Mouse (Mus musculus): ENCODE measurements at regions not wholly inside any gene's neighbourhood (a gene's known extent, or its start where the extent isn't known, plus 50 kb on each side); places are given as distances from the start of the nearest gene placed in this dataset.
A peak's percentile ranks its signal among the peaks of the same experiment; 100 is the strongest.

DNA sequence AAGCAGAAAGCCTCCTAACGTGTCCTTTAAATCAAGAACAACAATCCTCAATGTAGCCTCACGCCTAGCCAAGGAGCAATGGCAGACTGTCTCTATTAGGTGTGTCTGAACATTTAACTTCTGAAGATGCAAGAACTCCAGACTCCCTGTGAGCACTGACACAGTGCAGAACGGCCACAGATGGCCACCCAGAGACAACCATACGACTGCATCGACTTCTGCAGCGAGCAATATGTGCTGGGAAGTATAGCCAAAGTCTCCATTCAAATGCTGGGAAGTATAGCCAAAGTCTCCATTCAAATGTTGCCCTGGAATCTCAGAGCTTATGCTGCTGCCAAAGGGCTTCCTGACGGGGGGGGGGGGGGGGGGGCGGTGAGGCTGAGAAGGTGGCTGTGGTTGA lies 463.5 kb downstream of the Efna5 start:
- no peak for DNase-seq (ENCODE audit: extremely low read depth, low read depth, low spot score)

GRCm38 (mm10) chr17:62415152-62415551 lies 466.0 kb downstream of the Efna5 start:
- DNase-seq (ENCODE audit: extremely low read depth, low read depth, low spot score), result peak; percentile 96

DNA sequence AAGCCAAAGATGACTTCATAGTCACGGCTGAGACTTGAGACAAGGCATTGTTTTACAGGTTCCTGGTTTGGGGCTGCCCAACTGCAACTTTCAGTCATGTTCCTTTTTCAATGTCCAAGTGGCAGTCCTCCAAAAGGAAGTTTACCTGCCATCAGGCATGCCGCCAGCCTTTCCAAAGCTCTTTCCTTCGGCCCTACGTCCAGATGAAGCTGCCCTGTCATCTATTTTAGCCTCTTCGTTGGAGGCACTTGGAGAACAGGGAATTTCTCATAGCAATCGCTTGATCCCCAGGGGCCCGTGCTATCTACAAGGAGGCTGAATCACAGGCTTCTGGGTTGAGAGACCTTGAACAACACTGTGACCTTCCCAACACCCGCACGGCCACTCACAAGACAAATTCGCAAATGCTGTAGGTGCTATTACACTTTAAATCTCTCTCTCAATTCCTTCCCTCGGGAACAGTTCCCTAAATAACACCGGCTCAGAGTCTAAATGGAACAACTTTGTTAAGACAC lies 468.4 kb downstream of the Efna5 start:
- peak; percentile 51 for DNase-seq (ENCODE audit: extremely low read depth, low read depth, low spot score)

GRCm38 (mm10) chr17:62403739-62404138 lies 477.4 kb downstream of the Efna5 start:
- no peak for DNase-seq (ENCODE audit: extremely low read depth, low read depth, low spot score)

GRCm38 (mm10) chr17:62393355-62394006 lies 487.6 kb downstream of the Efna5 start:
- DNase-seq (ENCODE audit: extremely low read depth, low read depth, low spot score), result no peak

DNA sequence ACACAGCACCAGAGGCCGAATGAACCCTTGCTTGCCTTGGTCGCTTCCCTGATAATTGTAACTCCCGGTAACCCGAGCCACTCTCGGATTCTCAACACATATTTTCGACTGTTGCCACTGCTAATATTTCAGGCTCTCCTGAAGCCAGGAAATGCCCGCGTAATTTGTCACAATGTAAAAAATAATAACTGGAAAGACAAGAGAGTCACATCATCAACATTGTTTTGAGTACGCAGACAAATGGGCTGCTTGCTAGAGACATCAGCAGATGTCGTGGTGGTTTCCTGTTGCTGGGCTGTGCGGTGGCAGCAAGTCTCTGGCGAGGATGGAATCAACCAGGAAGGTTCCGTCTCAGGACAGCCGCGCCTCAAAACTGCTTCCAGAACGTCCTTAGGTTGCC lies 497.1 kb downstream of the Efna5 start:
- DNase-seq (ENCODE audit: extremely low read depth, low read depth, low spot score), result no peak

DNA sequence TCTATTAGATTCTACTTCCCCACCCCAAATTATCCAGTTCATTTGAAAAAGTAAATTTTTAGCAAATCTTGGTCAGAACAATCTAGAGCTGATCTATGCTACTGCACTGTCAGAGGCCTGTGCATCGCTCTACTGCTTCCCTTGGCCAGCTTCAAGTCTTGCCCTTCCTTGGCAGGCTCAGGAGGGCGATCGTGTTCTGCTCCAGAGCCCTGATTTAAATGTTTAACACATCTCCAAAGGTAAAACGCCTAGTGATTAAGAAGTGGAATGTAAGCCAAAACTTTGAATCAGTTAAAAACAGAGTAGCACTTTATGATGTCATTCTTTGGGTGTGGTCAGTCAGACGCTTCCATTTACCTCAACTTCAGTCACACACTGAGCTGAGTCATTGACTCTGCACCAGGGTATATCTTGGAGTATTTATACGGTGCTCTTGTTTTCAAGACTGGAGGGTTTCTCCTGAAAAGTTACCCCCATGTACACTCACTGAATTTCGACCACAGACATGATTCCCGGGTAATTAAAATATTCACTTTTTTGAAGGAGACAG lies 502.2 kb downstream of the Efna5 start:
- DNase-seq (ENCODE audit: extremely low read depth, low read depth, low spot score), result no peak

- DNase-seq (ENCODE audit: extremely low read depth, low read depth, low spot score), result peak; percentile 7
These were observed 512.0 kb downstream of the Efna5 start for GRCm38 (mm10) chr17:62369100-62369499.

- DNase-seq (ENCODE audit: extremely low read depth, low read depth, low spot score), result no peak
These were observed 513.2 kb downstream of the Efna5 start for GRCm38 (mm10) chr17:62367937-62368336.

DNA sequence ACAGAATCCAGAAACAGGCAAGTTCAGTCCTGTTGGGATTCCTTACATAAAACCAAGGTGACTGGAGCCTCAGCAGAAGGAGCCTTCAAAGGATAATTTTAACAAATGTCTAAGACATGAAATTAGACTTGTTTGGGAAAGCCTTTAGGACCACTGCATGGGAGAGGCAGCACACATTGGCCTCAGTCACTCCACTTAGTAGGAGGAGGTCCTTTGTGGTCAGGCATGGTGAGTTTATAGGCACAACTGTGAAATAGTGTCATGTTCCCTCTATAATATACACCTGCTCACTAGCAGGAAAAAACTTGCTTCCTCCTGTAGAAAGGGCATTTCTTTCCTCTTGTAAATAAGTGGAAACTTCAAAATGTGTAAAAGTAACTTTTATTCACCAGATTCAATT lies 522.8 kb downstream of the Efna5 start:
- no peak for DNase-seq (ENCODE audit: extremely low read depth, low read depth, low spot score)

GRCm38 (mm10) chr17:62337890-62338557 lies 543.1 kb downstream of the Efna5 start:
- DNase-seq (ENCODE audit: extremely low read depth, low read depth, low spot score), result no peak

DNA sequence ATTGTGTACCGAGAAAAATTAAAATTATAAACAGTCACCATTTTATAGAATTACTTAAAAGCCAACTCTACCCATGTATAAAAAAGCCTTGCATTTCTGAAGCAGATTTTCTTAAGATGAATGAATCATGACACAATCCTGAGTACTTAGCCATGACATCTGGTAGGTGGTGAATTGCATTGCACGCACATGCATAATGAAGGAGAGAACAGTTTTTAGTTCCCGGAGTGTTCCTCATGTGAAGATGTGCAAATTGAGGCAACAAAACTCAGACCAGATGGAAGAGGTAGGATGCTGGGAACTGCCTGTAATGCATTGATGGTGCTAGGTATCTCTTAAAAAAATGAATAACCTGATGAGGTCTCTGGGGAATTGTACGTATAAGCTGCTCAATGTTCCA lies 550.9 kb downstream of the Efna5 start:
- DNase-seq (ENCODE audit: extremely low read depth, low read depth, low spot score), result no peak

DNA sequence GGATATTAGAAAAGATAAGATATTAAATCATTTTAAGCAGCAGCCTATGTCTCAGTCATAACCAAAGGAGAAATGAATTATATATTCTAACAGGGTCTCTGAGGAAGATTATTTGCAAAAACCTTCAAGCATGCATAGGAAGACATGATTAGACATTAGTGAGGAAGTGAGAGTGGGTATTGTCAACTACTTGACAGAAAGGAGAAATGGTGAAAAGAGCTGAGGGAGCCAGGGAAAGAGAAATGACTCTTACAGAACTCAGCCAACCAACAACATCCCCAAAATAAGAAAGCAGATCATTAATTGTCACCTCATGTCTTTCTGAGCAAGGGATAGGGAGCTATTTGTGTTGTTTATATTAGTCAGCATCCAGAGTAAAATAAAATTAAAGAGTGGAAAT lies 554.3 kb downstream of the Efna5 start:
- DNase-seq (ENCODE audit: extremely low read depth, low read depth, low spot score), result no peak

DNA sequence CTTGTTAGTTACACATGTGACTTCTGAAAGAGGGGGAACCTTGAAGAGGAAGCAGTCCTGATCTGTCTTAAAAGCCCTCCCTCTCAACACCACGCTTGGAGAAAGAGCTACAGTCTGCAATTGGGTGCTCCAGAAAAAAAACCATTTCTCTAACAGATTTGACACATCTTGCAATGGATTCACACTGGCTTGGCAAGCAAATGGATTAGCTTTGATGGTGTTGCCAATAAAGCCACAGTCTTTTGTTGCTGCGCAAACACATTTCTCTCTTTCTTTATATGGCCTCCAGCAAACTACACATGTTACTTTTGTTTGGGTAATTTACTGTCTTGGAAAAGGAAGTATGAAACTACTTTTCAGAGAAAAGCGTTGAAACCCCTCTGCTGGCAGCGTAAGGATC lies 562.1 kb downstream of the Efna5 start:
- DNase-seq (ENCODE audit: extremely low read depth, low read depth, low spot score), result no peak

DNA sequence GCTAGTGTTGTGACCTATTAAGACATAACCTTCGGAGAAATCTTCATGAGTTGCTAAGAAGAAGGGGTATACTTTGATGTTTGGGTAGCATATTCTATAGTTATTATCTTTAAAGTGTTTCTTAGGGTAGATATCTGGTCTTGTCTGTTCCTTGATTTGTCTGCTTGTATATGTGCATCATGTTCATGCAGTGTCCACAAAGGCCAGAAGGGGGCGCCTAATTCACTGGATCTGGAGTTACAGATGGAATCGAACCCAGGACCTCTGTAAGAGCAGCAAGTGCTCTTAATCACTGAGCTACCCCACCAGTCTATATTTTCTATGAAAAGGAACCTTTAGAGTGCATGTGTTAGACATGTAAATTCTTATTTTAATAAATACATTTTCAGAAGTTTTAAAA lies 571.1 kb downstream of the Efna5 start:
- no peak for DNase-seq (ENCODE audit: extremely low read depth, low read depth, low spot score)

DNA sequence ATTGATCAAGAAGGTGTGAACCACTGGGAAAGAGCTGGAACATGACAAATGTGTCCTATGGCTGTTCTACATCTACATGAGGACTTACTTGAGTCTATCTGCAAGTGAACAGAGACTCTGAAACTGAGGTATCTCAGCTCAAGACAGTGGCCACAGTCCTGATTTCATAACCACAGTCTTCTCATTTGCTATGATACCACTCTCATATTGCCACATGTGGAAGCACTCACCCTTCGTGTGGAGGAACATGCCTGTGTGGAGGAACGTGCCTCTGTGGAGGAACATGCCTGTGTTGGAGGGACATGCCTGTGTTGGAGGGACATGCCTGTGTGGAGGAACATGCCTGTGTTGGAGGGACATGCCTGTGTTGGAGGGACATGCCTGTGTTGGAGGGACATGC lies 574.0 kb downstream of the Efna5 start:
- DNase-seq (ENCODE audit: extremely low read depth, low read depth, low spot score), result no peak

DNA sequence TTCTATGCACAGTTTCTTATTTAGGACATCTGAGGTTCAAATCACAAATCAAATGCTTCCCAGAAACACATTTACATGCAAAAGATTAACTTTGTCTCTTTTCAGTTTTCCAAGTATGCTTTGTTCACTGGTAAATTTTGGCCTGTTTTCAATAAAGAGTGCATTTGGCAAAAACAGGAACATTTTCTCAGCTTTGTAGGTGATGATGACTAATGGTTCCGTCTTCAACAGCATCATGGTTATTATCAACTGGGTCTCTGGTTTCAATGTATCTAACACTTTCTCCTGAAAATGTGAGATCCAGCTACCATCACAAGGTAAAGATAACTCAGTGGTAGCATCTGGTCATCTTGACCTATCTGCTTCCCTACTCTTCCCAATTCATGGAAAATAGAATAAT lies 574.6 kb downstream of the Efna5 start:
- DNase-seq (ENCODE audit: extremely low read depth, low read depth, low spot score), result no peak

DNA sequence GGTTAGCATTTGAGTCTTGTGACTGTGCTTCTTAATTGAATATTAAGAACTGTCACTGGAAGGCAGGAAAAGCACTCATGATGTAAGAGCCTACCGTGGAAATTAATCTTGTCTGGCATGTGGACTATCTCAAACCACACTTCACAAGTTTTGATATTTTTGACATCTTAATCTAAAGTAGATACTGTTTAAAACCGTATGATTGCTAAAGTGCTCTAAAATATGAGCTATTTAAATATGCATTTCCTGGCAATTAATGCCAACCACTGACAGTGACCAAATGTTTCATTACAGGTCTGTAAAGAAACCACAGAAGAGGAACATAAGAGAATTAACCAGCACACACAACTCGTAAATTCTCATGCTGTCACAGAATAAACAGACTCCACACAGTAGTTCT lies 576.0 kb downstream of the Efna5 start:
- DNase-seq (ENCODE audit: extremely low read depth, low read depth, low spot score), result no peak

GRCm38 (mm10) chr17:62304073-62304472 lies 577.0 kb downstream of the Efna5 start:
- DNase-seq (ENCODE audit: extremely low read depth, low read depth, low spot score), result no peak

- no peak for DNase-seq (ENCODE audit: extremely low read depth, low read depth, low spot score)
These were observed 581.2 kb downstream of the Efna5 start for GRCm38 (mm10) chr17:62299875-62300274.

DNA sequence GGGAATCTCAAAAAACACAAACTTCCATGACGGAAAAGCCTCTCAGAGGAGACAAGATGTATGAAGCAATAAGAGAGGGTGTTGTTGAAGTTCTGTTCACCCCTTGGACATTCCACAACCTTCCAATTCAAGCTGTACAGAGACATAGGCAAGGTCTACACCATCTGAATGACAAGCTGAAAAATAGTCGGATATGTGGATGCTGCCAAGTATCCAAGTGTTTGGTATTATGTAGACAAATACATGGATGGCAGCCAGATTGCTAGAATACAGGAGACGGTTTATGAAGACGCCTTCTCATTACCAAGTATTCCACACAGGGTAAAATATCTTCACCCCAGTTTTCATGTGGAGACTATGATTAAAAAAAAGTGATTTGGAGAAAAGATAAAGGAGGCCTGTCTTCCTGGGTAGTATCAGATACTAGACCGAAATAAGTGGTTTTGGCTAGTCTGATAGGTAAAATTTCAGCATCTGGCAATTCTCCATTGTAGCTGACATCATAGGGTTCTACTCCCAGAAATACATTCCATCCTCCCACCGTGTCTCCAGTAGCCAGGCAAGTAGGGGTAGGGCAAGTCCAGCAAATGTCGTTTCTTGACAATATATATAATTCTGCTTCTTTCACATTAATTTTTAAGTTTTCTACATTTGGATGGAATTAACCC lies 583.6 kb downstream of the Efna5 start:
- no peak for DNase-seq (ENCODE audit: extremely low read depth, low read depth, low spot score)

DNA sequence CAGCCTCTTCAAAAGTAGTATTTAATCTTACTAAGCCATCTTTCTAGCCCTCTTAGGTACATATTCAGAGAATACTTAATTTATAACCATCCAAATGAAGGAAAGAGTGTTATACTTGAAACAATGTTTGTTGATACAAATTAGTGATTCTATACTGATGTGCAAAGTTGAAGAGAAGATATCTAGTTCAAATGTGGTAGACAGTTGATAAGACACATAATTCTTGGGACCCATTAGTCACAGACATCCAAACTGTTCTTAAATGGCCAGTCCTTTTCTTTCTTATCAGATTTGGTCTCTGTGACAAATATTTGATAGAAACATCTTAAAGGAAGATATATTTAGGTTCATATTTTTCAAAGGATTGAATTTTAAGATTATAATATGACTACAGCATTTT lies 585.7 kb downstream of the Efna5 start:
- no peak for DNase-seq (ENCODE audit: extremely low read depth, low read depth, low spot score)
